Mouse (Mus musculus): ENCODE measurements around the gene Itpr3. TPM values are rescaled to one million over a fixed set of nuclear protein-coding genes. Genes with fewer than 3 reads are reported as not detected.

Itpr3 gene
- total RNA-seq, 1 experiment = 44.1 TPM

- Histone ChIP-seq H3K9me3 (ENCODE audit: control insufficient read depth, insufficient read depth, low read depth, low read length) (no peaks in the 10 kb centered on the region), H3K9ac (ENCODE audit: insufficient read depth, low read depth, low read length, poor library complexity, severe bottlenecking) (no peak overlapping the region), H3K36me3 (ENCODE audit: control insufficient read depth, insufficient read depth, low read length, poor library complexity, severe bottlenecking) (no peaks in the 10 kb centered on the region), H3K4me1 (ENCODE audit: control insufficient read depth in 2 of 2, insufficient read depth in 2 of 2, low read length in 2 of 2, poor library complexity in 1 of 2) (peaks cover 0 to 37% of the 10 kb centered on the region in 2 experiments; a peak in 2 of 4 replicates), H3K4me3 (ENCODE audit: insufficient read depth in 1 of 2, low read depth in 1 of 2, low read length in 2 of 2, poor library complexity in 1 of 2, severe bottlenecking in 1 of 2) (no peak overlapping the region), H3K27ac (ENCODE audit: insufficient read depth, low read depth, low read length, poor library complexity, severe bottlenecking) (no peak overlapping the region)
- no peak for DNase-seq (ENCODE audit: low read depth, low spot score)
- no peak for TF ChIP-seq HCFC1 (IDR thresholded peaks at IDR 0.05; ENCODE audit: borderline replicate concordance, insufficient read depth, low read length)
- no peak for TF ChIP-seq CHD2 (IDR thresholded peaks at IDR 0.05; ENCODE audit: low read depth, low read length)
- no peak for TF ChIP-seq ZNF384 (IDR thresholded peaks at IDR 0.05; ENCODE audit: low read depth, low read length)
- no peak for TF ChIP-seq ZC3H11A (IDR thresholded peaks at IDR 0.05; ENCODE audit: borderline replicate concordance, low read depth, low read length)
- no peak for TF ChIP-seq MAFK (IDR thresholded peaks at IDR 0.05; ENCODE audit: insufficient read depth, low read depth, low read length)
- in situ Hi-C loops (cut with MboI; ENCODE audit: low sequenced_read_pairs in 2 of 2, unreplicated experiment in 2 of 2) = no loop called here
Observed at GRCm38 (mm10) chr17:27144152-27144551, 87.0 kb downstream of the Itpr3 start.

DNA sequence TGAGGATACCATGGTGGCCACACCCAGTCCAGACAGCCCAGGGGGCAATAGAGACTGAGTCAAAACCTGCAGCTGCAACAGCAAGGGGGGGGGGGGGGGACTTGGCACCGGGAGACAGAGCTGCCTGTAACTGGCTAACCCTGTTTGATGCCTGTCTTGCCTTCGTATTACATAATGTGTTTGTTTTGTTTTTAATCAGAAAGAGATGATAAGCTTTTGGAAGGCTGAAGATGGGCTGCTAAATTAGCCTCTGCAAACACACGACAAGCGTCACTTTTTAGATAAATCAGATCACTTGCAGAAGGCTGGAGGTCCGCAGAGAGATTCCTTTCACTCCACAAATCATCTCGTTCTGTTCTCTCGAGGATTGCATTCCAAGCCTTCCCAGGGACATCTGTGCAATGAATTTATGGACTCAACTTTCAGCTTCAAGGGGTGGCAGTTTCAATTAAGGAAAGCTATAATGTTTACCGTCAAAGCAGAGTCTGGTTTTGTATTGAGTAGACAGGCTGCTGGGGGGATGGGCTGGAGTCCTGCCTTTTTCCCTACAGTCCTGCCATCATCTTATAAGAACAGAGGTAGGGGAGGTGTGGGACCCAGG is 89.3 kb downstream of the Itpr3 start:
- Histone ChIP-seq H3K9ac (ENCODE audit: insufficient read depth, low read depth, low read length, poor library complexity, severe bottlenecking) (no peak overlapping the region), H3K9me3 (ENCODE audit: control insufficient read depth, insufficient read depth, low read depth, low read length) (no peaks in the 10 kb centered on the region), H3K36me3 (ENCODE audit: control insufficient read depth, insufficient read depth, low read length, poor library complexity, severe bottlenecking) (no peaks in the 10 kb centered on the region), H3K27ac (ENCODE audit: insufficient read depth, low read depth, low read length, poor library complexity, severe bottlenecking) (no peak overlapping the region), H3K4me3 (ENCODE audit: insufficient read depth in 1 of 2, low read depth in 1 of 2, low read length in 2 of 2, poor library complexity in 1 of 2, severe bottlenecking in 1 of 2) (no peak overlapping the region), H3K4me1 (ENCODE audit: control insufficient read depth in 2 of 2, insufficient read depth in 2 of 2, low read length in 2 of 2, poor library complexity in 1 of 2) (peaks cover 0 to 30% of the 10 kb centered on the region in 2 experiments; a peak in 2 of 4 replicates)
- TF ChIP-seq CHD2 (IDR thresholded peaks at IDR 0.05; ENCODE audit: low read depth, low read length) (no peak), ZC3H11A (IDR thresholded peaks at IDR 0.05; ENCODE audit: borderline replicate concordance, low read depth, low read length) (no peak), MAFK (IDR thresholded peaks at IDR 0.05; ENCODE audit: insufficient read depth, low read depth, low read length) (no peak), HCFC1 (IDR thresholded peaks at IDR 0.05; ENCODE audit: borderline replicate concordance, insufficient read depth, low read length) (no peak), ZNF384 (IDR thresholded peaks at IDR 0.05; ENCODE audit: low read depth, low read length) (no peak)
- in situ Hi-C loops (cut with MboI; ENCODE audit: low sequenced_read_pairs in 2 of 2, unreplicated experiment in 2 of 2) = no loop called here
- DNase-seq (ENCODE audit: low read depth, low spot score) = no peak

GRCm38 (mm10) chr17:27150871-27151270 is 93.8 kb downstream of the Itpr3 start:
- Histone ChIP-seq H3K36me3 (ENCODE audit: control insufficient read depth, insufficient read depth, low read length, poor library complexity, severe bottlenecking) (no peaks in the 10 kb centered on the region), H3K4me3 (ENCODE audit: insufficient read depth in 1 of 2, low read depth in 1 of 2, low read length in 2 of 2, poor library complexity in 1 of 2, severe bottlenecking in 1 of 2) (no peak overlapping the region), H3K4me1 (ENCODE audit: control insufficient read depth in 2 of 2, insufficient read depth in 2 of 2, low read length in 2 of 2, poor library complexity in 1 of 2) (peaks cover 0 to 11% of the 10 kb centered on the region in 2 experiments; a peak in 1 of 4 replicates), H3K9ac (ENCODE audit: insufficient read depth, low read depth, low read length, poor library complexity, severe bottlenecking) (no peak overlapping the region), H3K27ac (ENCODE audit: insufficient read depth, low read depth, low read length, poor library complexity, severe bottlenecking) (no peak overlapping the region; the same call in 1 of the 2 replicates), H3K9me3 (ENCODE audit: control insufficient read depth, insufficient read depth, low read depth, low read length) (no peaks in the 10 kb centered on the region)
- no peak for DNase-seq (ENCODE audit: low read depth, low spot score)
- in situ Hi-C loops (cut with MboI; ENCODE audit: low sequenced_read_pairs in 2 of 2, unreplicated experiment in 2 of 2) = no loop called here
- TF ChIP-seq MAFK (IDR thresholded peaks at IDR 0.05; ENCODE audit: insufficient read depth, low read depth, low read length) (no peak), CHD2 (IDR thresholded peaks at IDR 0.05; ENCODE audit: low read depth, low read length) (no peak), ZC3H11A (IDR thresholded peaks at IDR 0.05; ENCODE audit: borderline replicate concordance, low read depth, low read length) (no peak), ZNF384 (IDR thresholded peaks at IDR 0.05; ENCODE audit: low read depth, low read length) (no peak), HCFC1 (IDR thresholded peaks at IDR 0.05; ENCODE audit: borderline replicate concordance, insufficient read depth, low read length) (no peak)

DNA sequence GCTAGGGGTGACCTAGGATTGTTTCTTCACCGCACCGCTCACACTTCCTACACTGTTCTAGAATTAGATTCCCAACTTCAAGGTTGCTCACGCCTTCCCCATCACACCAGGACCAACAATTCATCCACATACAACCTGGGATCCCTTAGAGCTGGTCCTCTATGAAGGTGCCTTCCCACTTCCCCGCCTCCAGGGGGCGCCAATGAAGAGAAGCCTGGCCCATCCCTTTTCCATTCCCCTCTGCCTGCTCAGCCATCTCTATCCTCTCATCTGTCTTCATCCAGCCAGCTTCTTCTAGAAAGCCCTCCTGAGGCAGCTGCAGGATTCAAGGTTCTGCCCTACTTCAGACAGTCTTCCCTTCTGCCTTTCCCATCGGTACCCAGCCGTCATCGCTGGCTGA is 94.3 kb downstream of the Itpr3 start:
- DNase-seq (ENCODE audit: low read depth, low spot score) = peak; percentile 41
- no peak overlapping the region for H3K9ac ChIP-seq (ENCODE audit: insufficient read depth, low read depth, low read length, poor library complexity, severe bottlenecking)
- no peak overlapping the region for H3K4me3 ChIP-seq (ENCODE audit: insufficient read depth in 1 of 2, low read depth in 1 of 2, low read length in 2 of 2, poor library complexity in 1 of 2, severe bottlenecking in 1 of 2)
- in situ Hi-C loops (cut with MboI; ENCODE audit: low sequenced_read_pairs in 2 of 2, unreplicated experiment in 2 of 2) = no loop called here
- no peaks in the 10 kb centered on the region for H3K36me3 ChIP-seq (ENCODE audit: control insufficient read depth, insufficient read depth, low read length, poor library complexity, severe bottlenecking)
- H3K27ac ChIP-seq (ENCODE audit: insufficient read depth, low read depth, low read length, poor library complexity, severe bottlenecking) = no peak overlapping the region
- TF ChIP-seq ZC3H11A (IDR thresholded peaks at IDR 0.05; ENCODE audit: borderline replicate concordance, low read depth, low read length) (0 out of 2 replicates have a peak, but pooled peaks have one; percentile 22), ZNF384 (IDR thresholded peaks at IDR 0.05; ENCODE audit: low read depth, low read length) (no peak)
- no peaks in the 10 kb centered on the region for H3K9me3 ChIP-seq (ENCODE audit: control insufficient read depth, insufficient read depth, low read depth, low read length)
- peaks cover 0 to 9% of the 10 kb centered on the region in 2 experiments; a peak in 1 of 4 replicates for H3K4me1 ChIP-seq (ENCODE audit: control insufficient read depth in 2 of 2, insufficient read depth in 2 of 2, low read length in 2 of 2, poor library complexity in 1 of 2)

Data from ES-E14 (cell line).